Mouse (Mus musculus) heart, adult 2 months (tissue): Measurements from ENCODE around the gene Atad5.

Source experiments
- CTCF ChIP-seq: fragments of 200-600 bp; IDR thresholded peaks from 2 replicates; pipeline ENCODE4 v1.8.1; 2022; ENCODE audit warnings: antibody characterized with exemption, mild to moderate bottlenecking, moderate library complexity
- EP300 ChIP-seq: fragments of 200-500 bp; IDR thresholded peaks from 2 replicates; pipeline ENCODE4 v1.6.1; 2011; ENCODE audit warnings: low read depth, low read length, control low read depth; ENCODE audit not compliant: insufficient read depth

DNA sequence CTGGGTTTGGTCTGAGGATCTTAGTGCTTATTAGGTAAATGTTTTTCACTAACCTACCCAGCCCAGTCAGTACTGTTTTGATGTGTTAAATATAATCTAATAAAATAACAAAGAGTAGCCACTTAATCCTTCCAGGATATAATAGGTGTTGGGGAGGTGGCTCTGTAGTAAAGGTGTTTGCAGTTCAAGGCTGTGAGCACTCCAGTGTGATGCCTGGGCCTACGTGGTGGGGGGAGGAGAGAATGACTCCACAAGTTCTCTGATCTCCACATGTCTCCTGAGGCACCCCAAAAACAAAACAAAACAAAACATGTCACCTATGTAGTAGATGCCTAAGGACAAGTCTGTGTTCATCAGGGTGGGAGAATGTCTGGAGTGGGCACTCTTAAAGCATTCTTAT is 42.9 kb downstream of the Atad5 start:
- TF ChIP-seq EP300 (no peak), CTCF (no peak)
